Mouse (Mus musculus) spleen, adult 10 weeks (tissue): Measurements from ENCODE around the gene Zfp52. TPM values are rescaled to one million over a fixed set of nuclear protein-coding genes. Genes with fewer than 3 reads are reported as not detected.

Source experiments
- polyA plus RNA-seq: library from polyadenylated mRNA; stranded (reverse); fragments of 350-450 nt; fragmentation: Illumina TruSeq; extraction: RNeasy Lipid Tissue Mini Kit (QIAGEN cat#74804); gene quantifications from one replicate; pipeline ENCODE4 v1.2.3, GENCODE M21; 2015; ENCODE audit warnings: low replicate concordance; ENCODE audit not compliant: insufficient read depth

The Zfp52 gene
- polyA plus RNA-seq = 27.4 TPM

GRCm38 (mm10) chr17:21535096-21536001, at the start of gene Zfp52:
Gene Zfp52, plus strand, starts transcription at chr17:21535539.

GRCm38 (mm10) chr17:21488760-21489499, 46.4 kb upstream of the Zfp52 start, which contains the start of gene Zfp53:
Gene Zfp53, plus strand, starts transcription at chr17:21488998.

GRCm38 (mm10) chr17:21566728-21567349, 31.5 kb downstream of the Zfp52 start, which contains the start of gene Zfp948:
Gene Zfp948, plus strand, starts transcription at chr17:21567008.

Other genes starting within 250 kb of the Zfp52 start
- gene Vmn1r237, start 223.7 kb upstream of the Zfp52 start, polyA plus RNA-seq = not detected
- 15.6 TPM for gene Zfp677, start 151.8 kb upstream of the Zfp52 start, polyA plus RNA-seq
- 13.0 TPM for gene Zfp54, start 112.3 kb upstream of the Zfp52 start, polyA plus RNA-seq
- gene Zfp51, start 85.2 kb upstream of the Zfp52 start, polyA plus RNA-seq = 27.8 TPM
- 43.2 TPM for gene Zfp53, start 46.5 kb upstream of the Zfp52 start, polyA plus RNA-seq
- 12.2 TPM for gene Zfp948, start 31.5 kb downstream of the Zfp52 start, polyA plus RNA-seq
- gene Zfp983, start 115.1 kb downstream of the Zfp52 start, polyA plus RNA-seq = 20.8 TPM
- 12.1 TPM for gene Gm10226, start 156.3 kb downstream of the Zfp52 start, polyA plus RNA-seq
- 20.2 TPM for gene Zfp760, start 172.2 kb downstream of the Zfp52 start, polyA plus RNA-seq
- gene Zfp229, start 195.3 kb downstream of the Zfp52 start, polyA plus RNA-seq = 4.5 TPM